Mouse (Mus musculus): ENCODE measurements around the gene Adamts5. TPM values are rescaled to one million over a fixed set of nuclear protein-coding genes. Genes with fewer than 3 reads are reported as not detected.

The Adamts5 gene
- polyA plus RNA-seq, 1 experiment: 1.7 TPM

DNA sequence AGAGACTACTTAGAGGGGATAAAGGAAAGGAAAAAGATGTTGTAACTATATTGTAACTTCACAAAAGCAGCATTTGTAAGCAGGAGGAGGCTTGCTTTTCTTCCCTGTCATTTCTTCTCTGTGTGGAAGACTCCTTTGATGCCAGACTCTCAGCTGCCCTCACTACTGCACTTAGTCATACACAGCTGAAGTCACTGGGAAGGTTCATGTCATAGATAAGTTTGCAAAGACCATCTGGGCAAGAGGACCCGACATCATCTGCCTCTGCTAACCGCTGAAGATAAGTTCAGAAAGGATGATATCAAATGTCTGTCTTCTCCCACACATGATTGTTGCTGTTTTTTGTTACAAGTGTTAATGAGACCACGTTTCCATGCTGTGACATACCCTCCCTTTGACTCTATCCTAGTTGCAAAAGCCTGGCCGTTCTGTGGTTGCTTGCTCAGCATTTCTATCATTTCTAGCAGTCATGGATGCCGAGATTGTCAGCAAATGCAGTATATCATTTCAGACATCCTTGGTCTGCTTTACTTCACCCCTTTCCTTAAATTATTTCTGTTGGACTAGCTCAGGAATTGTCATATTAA, 79.2 kb downstream of the Adamts5 start:
- DNase-seq (ENCODE audit: extremely low spot score in 1 of 2, low spot score in 1 of 2): no peak

DNA sequence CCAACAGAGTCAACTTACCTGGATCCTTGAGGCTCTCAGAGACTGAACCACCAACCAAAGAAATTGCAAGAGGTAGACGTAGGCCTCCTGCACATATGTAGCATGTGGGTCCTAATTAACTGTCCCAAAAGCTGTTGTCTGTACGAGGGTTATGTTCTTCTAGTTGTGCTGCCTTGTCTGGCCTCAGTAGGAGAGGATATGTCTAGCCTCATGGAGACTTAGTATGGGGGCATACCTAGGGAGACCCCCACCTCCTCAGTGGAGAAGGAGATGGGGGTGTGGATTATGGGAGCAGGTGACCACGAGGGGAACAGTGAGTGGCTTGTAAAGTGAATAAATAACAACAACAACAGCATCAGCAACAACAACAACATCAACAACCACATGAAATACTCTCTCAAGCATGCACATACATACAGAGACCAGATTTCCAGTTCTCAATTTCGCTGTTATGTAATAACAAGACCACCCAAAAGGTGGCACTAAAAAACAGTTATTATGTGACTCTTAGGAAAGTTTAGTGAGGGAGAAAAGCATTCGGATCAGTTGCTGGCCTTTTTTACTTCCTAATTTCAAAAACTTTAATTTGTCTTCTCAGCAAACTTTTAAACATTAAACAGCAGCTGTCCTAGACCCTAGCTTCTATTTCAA, 81.7 kb downstream of the Adamts5 start:
- DNase-seq (ENCODE audit: extremely low spot score in 1 of 2, low spot score in 1 of 2): no peak

DNA sequence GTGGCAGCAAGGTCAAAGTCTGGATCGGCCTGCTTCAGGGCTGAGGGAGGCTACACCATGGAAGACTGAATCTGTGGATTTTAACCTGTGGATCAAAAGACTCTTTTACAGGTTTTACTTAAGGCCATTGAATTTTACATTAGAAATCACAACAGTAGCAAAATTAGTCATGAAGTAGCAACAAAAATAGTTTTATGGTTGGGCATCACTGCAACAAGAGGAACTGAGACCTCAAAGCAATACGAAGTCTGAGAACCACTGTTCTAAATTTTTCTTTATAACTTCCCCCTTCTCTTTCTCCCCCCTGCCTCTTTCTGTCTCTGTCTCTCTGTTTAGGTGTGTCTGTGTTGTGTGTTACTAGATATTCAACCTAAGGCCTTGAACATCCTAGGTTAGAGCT, 87.5 kb downstream of the Adamts5 start:
- no peak for DNase-seq (ENCODE audit: extremely low spot score in 1 of 2, low spot score in 1 of 2)

DNA sequence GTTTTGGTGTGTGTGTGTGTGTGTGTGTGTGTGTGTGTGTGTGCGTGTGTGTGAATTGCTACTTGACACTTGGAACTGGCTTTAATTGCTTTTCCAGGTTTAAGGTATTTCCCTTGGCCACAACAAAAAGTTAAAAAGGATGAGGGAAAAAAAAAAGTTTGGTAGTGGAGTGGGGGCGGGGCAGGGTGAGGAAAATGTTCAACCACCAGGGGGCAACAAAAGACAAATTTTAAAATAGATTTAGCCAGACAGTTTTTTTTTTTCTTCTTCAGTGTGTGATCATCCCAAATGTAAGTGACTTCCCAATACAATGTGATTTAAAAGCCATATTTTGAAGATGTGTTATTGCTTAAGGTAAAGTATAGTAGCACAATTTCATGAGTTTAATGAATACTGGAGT, 94.0 kb downstream of the Adamts5 start:
- peak in 1 of 2 experiments; percentile 82 for DNase-seq (ENCODE audit: extremely low spot score in 1 of 2, low spot score in 1 of 2)

DNA sequence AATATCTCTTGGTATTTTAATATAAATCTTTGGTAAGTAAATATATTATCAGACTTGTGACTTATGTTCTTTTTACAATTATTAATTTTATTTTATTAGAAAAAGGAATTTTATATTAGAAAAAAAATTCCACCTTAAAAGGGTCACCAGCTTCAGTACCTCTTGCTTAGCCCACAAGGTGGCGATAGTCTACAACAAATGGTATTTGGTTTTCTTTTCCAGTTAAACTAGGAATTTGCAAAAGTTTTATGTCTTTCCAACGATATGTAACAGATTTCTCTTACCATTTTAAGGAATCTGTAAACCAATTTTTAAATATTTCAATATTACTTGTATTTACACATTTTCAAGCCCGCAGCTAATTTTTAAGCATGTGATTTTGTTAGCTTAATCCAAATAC, 94.6 kb downstream of the Adamts5 start:
- DNase-seq (ENCODE audit: extremely low spot score in 1 of 2, low spot score in 1 of 2): peak in 1 of 2 experiments; percentile 84

Other genes starting within 250 kb of the Adamts5 start
- 6.7 and 7.4 TPM in 2 replicates for gene Adamts1, start 98.7 kb downstream of the Adamts5 start, polyA plus RNA-seq (2012; rRNA removed)

All from frontal cortex, adult 2 months (tissue).